Mouse (Mus musculus) thymus, postnatal 25 days (tissue): ENCODE results near the gene Ndufb7.
"Not testable (repeated sequence)": the region's sequence is repeated elsewhere in the genome, so short reads cannot be mapped to it uniquely, and the experiment has no call there.

Source experiments
- DNase-seq: peaks from one replicate; pipeline ENCODE4 v3.0.0; 2022

The Ndufb7 gene

DNA sequence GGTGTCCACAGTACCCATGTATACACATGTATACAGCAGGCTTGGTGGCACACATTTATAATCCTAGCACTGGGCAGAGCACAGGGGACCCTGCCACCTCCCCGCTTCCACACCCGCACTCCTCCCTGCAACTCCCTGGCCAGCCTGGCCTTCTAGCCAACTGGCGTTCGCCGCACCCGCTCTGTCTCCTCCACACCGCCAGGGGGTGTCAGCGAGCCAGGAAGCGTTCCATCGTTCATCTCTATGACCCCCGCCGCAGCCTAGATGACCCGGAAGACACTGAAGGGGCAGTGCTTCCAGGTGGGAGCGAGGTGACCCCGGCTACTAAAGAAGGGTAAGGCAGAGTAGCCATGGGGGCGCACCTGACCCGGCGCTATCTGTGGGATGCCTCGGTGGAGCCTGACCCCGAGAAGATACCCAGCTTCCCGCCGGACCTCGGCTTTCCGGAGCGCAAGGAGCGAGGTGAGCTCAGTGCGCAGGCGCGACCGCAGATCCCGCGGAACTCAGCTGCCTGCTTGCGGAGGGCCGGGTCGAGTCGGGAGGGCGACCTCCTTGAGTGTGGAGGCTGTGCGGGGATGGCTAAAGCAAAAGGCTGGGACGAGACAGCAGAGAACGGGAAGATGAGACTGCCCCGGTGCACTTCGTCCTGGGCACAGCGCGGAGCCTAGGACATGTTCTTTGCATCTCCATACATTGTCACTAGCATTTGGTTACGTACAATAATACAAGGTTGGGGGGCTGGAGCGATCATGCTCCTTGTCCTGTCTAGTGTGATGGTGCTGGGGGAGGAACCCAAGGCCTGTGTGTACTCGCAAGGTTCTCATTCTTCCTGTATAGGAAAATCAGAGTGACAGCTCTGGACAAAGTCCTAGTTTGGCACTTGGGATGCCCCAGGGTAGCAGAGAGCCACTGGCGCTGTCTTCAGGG lies at the start of gene Ndufb7:
Gene Ndufb7 (plus strand): TSS at position 203 of the 927 bp plus-strand sequence.
- peak; percentile 96 for DNase-seq

DNA sequence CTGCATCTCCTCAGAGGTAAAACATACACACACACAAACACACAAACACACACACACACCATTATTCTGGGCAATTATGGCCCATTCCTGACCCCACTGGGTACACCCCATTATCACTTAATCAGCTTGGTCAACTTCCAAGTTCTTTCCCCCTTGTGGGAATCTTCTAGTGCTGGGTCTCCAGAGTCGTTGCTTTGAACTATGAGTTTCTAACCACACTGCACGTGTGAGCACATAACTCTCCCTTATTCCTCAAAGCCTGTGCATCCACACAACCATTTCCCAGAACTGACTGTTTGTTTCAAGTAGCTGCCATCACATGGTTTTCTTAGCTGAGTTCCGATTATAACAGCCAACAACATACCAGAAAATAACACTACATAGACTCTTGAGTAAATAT lies 46.0 kb upstream of the Ndufb7 start:
- DNase-seq, result no peak

DNA sequence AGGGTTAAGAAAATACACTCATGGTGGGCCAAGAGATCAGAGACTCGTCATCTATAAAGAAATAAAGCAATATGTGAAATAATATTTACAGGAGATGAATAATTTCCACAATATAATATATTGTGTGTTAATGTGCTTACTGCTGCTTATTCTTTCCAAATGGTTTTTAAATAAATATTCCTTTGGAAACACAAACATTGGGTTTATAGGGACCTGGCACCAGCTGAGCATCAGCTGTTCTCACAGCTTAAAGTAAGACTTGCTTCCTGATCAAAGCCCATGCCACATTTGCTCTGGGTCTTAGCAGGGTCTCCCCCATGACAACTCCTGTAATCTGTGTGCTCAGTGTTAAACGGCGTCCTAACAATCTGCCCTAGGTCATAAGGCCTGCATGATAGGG lies 45.6 kb upstream of the Ndufb7 start:
- DNase-seq, result not testable (repeated sequence)

DNA sequence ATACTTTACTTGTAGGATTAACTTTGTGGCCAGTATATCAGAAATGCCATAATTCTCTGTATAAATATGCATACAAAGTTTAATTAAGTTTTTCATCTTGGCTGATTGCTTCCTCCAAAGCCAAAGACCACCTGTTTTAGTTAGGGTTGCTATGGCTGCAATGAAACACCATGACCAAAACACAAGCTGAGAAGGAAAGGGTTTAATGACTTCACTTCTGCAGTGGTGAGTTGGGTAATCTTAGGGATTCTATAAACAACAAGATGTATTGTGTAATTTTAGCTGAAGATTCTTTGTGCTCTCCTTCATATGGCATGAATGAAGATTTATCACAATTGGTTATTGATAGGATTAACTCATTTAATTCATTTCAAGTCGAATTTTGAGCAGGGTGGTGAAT lies 45.2 kb upstream of the Ndufb7 start:
- no peak for DNase-seq

GRCm38 (mm10) chr8:83534802-83535201 lies 31.7 kb upstream of the Ndufb7 start:
- DNase-seq, result no peak

DNA sequence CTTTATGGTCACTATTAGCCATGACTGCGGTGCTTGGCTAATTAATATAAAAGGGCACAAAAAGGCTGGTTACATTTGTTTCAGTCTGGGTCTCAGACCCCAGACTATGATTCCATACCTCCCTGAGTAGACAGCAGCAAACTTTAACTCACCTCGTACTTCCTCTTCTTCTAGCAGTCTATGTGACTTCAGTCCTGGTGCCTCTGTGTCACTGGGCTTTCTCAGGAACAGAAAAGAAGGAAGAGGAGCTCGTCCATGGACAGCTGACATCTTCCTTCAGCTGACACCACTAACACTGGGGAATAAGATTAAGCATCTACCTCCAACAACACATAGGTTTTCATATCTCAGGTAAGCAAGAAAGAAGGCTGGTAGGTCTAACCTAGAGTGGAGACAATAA lies 30.7 kb upstream of the Ndufb7 start, which contains the start of gene Olfr370:
Gene Olfr370 (plus strand): TSS at position 45 of the 400 bp plus-strand sequence.
- no peak for DNase-seq

DNA sequence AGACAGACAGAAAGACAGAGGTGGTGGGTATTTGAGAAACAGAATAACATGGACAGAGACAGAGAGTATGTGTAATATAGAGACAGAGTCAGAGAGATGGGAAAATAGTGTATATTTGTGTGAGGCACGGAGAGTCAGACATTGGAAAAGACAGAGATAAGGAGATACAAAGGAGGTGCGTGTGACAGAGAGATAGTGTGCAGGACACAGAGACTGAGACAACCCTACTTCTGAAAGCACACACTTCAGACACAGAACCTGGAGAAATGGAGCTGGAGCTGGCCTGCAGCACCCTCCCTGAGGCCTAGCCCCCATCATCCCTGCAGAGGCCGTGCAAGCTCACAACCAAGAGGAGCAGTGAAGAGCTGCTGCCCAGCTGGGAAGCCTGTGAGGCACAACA lies 3.8 kb upstream of the Ndufb7 start:
- no peak for DNase-seq

- no peak for DNase-seq
These were observed 3.2 kb upstream of the Ndufb7 start for GRCm38 (mm10) chr8:83563246-83563645.

GRCm38 (mm10) chr8:83565731-83566375 lies 618 bp upstream of the Ndufb7 start:
- peak; percentile 41 for DNase-seq

- DNase-seq, result no peak
These were observed 1.2 kb downstream of the Ndufb7 start for GRCm38 (mm10) chr8:83567668-83568067.

- no peak for DNase-seq
These were observed 1.7 kb downstream of the Ndufb7 start for GRCm38 (mm10) chr8:83568128-83568527.

GRCm38 (mm10) chr8:83568755-83569154 lies 2.3 kb downstream of the Ndufb7 start:
- no peak for DNase-seq

- no peak for DNase-seq
These were observed 2.7 kb downstream of the Ndufb7 start for GRCm38 (mm10) chr8:83569165-83569564.

- DNase-seq, result no peak
These were observed 4.0 kb downstream of the Ndufb7 start for GRCm38 (mm10) chr8:83570272-83571000.

DNA sequence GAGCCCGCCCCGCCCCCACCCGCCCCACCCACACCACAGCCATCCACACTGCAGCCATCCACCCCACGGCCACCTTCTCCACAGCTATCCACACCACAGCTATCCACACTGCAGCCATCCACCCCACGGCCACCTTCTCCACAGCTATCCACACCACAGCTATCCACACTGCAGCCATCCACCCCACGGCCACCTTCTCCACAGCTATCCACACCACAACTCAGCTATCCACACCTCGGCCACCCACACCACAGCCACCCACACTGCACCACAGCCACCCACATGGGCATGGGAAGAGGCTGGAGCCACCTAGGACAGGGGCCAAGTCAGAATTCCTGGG lies 4.5 kb downstream of the Ndufb7 start:
- DNase-seq, result not testable (repeated sequence)

GRCm38 (mm10) chr8:83571791-83572190 lies 5.3 kb downstream of the Ndufb7 start:
- no peak for DNase-seq

GRCm38 (mm10) chr8:83572246-83572812 lies 5.9 kb downstream of the Ndufb7 start:
- no peak for DNase-seq

- peak; percentile 72 for DNase-seq
These were observed 6.8 kb downstream of the Ndufb7 start for GRCm38 (mm10) chr8:83573140-83573875.

GRCm38 (mm10) chr8:83574631-83575315 lies 8.3 kb downstream of the Ndufb7 start:
- no peak for DNase-seq

DNA sequence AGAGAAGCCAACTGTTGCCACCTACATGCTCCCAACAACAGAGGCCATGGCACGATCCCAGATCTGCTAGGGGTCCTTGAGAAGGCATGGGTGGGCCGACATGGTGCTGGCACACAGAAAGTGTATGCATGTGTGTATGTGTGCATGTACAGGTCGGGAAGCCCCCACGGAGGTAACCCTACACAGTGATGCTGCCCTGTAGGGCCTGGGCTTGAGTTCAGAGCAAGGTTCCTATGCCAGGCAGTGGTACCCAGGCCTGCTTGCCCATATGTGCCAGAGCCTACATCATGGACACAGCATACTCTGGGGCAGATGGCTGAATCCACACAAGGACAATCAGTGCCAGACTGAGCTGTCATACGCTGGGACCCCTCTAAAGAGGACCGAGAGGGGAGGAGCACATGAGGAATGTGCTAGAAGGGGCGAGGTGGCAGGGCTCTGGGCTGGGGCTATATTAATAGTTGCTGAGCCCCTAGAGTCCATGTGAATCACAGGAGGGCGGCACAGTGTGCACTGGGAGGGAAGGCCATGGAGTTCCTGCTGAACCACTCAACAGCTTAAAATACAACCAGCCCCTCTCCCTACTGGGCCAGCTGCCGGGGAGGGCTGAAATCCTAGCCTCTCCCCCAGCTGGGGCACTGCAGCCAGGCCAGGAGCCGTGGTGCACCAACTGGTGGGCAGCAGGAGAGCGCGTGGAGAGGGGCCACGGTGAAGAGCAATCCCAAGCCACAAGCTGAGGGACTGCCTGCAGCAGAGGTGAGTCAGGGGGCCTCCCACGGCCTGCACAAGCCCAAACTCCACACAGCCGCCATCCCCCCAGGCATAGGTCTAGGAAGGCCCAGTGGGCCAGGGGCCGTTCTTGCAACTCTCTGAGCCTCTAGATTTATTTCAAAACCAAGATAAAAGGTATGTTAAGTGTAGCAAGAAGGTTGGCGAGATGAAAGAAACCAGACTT lies 9.4 kb downstream of the Ndufb7 start:
- no peak for DNase-seq

DNA sequence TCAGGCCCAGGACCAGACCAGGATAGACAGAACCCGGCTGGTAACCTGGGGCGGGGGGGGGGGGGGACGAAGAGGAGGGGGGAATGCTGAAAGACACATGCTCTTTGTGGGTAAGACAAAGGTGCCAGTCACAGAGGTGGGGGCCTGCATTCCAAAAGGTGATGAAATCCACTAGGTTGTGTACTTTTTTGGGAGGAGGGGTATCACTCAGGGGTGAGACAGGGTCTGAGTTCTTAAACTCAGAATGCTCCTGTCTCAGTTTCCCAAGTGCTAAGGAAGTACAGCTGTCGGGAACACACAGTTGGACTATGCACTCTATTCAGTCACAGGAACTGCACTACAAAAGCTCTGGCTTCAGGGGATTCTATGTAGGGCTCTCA lies 10.0 kb downstream of the Ndufb7 start:
- no peak for DNase-seq
